Mouse (Mus musculus) forebrain, embryonic 11.5 days (tissue): Measurements from ENCODE around the gene Palld. TPM values are rescaled to one million over a fixed set of nuclear protein-coding genes. Genes with fewer than 3 reads are reported as not detected.

Experiments
- ATAC-seq: fragments of 200-750 bp; cut with Nextera tagmentation; replicated peaks from 2 replicates; pipeline ENCODE4 v1.8.0; 2017; ENCODE audit warnings: moderate TSS enrichment; ENCODE audit not compliant: low FRiP score
- DNase-seq: peaks from one replicate; pipeline ENCODE4 v3.0.0-alpha.2; 2017; ENCODE audit warnings: low spot score
- H3K27ac ChIP-seq: fragments of 300-500 bp; sonication (generic); 2 replicates; pipeline ENCODE4 v1.5.1; 2014; ENCODE audit warnings: low read depth, low read length
- H3K27me3 ChIP-seq: fragments of 300-500 bp; sonication (generic); 2 replicates; pipeline ENCODE4 v1.6.1; 2014; ENCODE audit warnings: mild to moderate bottlenecking, low read length, mixed read lengths; ENCODE audit not compliant: control insufficient read depth, insufficient read depth
- H3K36me3 ChIP-seq: fragments of 300-500 bp; sonication (generic); 2 replicates; pipeline ENCODE4 v1.6.1; 2014; ENCODE audit warnings: mild to moderate bottlenecking, low read length, moderate library complexity, mixed read lengths; ENCODE audit not compliant: control insufficient read depth, insufficient read depth
- H3K4me1 ChIP-seq: fragments of 300-500 bp; sonication (generic); replicated peaks from 2 replicates; pipeline ENCODE4 v1.6.1; 2014; ENCODE audit warnings: low read length, mixed read lengths; ENCODE audit not compliant: control insufficient read depth, insufficient read depth
- H3K4me2 ChIP-seq: fragments of 300-500 bp; sonication (generic); 2 replicates; pipeline ENCODE4 v1.6.1; 2014; ENCODE audit warnings: low read depth, mild to moderate bottlenecking, low read length, moderate library complexity, mixed read lengths; ENCODE audit not compliant: severe bottlenecking
- H3K4me3 ChIP-seq: fragments of 300-500 bp; sonication (generic); 2 replicates; pipeline ENCODE4 v1.5.1; 2014; ENCODE audit warnings: low read depth, low read length
- H3K9ac ChIP-seq: fragments of 300-500 bp; sonication (generic); 2 replicates; pipeline ENCODE4 v1.6.1; 2014; ENCODE audit warnings: low read length
- H3K9me3 ChIP-seq: fragments of 300-500 bp; sonication (generic); 2 replicates; pipeline ENCODE4 v1.6.1; 2016; ENCODE audit warnings: low read length, mixed read lengths; ENCODE audit not compliant: control insufficient read depth
- WGBS: fragments of 180-500 bp; shearing (Covaris S2); extraction: QIAGEN DNeasy Blood & Tissue Kit; methylation state at CpG from one replicate; pipeline ENCODE4 v1.1.7; 2014; 5-methylcytosine and 5-hydroxymethylcytosine counted together
- polyA plus RNA-seq: library from polyadenylated mRNA; unstranded; fragments of >200 nt; fragmentation: Nextera tagmentation; extraction: Ambion mirVana; gene quantifications from 2 replicates; pipeline ENCODE4 v1.2.1, GENCODE M21; 2014

The Palld gene
- polyA plus RNA-seq, 1 experiment from 2014 or later: 56.7 TPM

DNA sequence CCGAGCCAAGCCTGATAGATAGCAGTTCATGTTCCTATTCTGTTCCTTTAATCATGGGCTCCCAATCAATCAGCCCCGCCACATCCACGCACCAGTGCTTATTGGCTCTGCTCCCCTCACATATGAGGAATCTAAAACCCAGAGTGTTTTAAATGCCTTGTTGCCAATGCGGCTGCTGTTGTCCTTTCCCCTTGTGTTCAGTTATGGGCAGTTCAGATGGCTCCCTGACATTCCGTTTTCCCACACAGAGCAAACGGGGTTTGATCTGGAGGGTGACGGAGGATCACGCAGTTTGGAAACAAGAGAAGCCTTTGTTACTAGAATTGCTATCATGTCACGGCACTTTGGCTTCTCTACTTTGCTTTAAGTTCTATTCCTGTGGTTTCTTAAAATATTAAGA is 125.9 kb downstream of the Palld start:
- Histone ChIP-seq H3K9ac (no peak overlapping the region), H3K4me1 (no peaks in the 10 kb centered on the region), H3K27ac (no peak overlapping the region), H3K4me2 (no peak overlapping the region), H3K27me3 (no peaks in the 10 kb centered on the region), H3K4me3 (no peak overlapping the region), H3K36me3 (no peaks in the 10 kb centered on the region), H3K9me3 (no peaks in the 10 kb centered on the region)
- 80% methylated on average over 9 of the region's 9 CpGs for WGBS
- peak; percentile 45 for DNase-seq
- no peak for ATAC-seq

DNA sequence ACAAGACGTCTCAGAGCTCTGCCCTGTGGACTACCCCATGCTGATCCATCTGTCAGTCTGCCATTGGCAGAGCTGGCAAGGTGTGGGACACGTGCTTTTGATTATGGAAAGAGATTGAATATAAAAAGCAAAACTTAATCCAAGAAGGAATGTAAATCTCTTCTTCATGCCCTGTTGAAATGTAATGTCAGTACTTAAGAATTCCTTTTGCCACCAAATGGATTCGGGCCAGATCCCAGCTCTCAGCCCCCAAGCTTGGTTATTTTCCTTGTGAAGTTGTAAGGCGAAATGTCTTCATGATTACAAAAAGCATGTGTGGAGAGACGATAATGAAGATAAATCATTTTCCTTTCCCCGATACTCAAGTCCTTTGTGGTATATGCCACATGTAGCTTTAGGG is 126.6 kb downstream of the Palld start:
- H3K27ac ChIP-seq: no peak overlapping the region
- no peak overlapping the region for H3K4me3 ChIP-seq
- no peaks in the 10 kb centered on the region for H3K27me3 ChIP-seq
- H3K4me1 ChIP-seq: no peaks in the 10 kb centered on the region
- 74% methylated on average over 6 of the region's 6 CpGs for WGBS
- no peak overlapping the region for H3K4me2 ChIP-seq
- H3K36me3 ChIP-seq: no peaks in the 10 kb centered on the region
- H3K9me3 ChIP-seq: no peaks in the 10 kb centered on the region
- DNase-seq (no peak), ATAC-seq (no peak)
- H3K9ac ChIP-seq: no peak overlapping the region

DNA sequence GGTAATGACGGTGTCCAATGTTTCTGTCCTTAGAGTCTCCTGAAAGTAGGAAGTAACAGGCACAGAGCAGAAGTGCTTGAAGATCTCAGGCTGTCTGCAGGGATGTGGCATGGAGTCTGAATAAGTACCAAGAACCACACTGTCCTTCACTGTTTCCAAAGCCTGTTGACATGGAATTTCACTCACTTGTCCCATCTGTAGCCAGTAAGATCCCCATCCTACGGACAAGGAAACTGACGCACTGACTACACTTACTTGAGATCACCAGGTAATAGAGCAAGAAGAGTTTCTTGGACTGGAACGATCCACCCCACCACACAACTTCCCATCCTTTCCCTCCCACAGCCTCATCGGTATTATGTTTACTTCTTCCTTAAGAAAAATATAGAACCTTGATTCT is 128.3 kb downstream of the Palld start:
- no peaks in the 10 kb centered on the region for H3K4me1 ChIP-seq
- no peak for DNase-seq
- H3K9me3 ChIP-seq: no peaks in the 10 kb centered on the region
- no peak for ATAC-seq
- no peaks in the 10 kb centered on the region for H3K36me3 ChIP-seq
- no peaks in the 10 kb centered on the region for H3K27me3 ChIP-seq
- H3K4me2 ChIP-seq: no peak overlapping the region
- no peak overlapping the region for H3K27ac ChIP-seq
- no peak overlapping the region for H3K4me3 ChIP-seq
- no peak overlapping the region for H3K9ac ChIP-seq
- WGBS: 89% methylated on average over 5 of the region's 5 CpGs

DNA sequence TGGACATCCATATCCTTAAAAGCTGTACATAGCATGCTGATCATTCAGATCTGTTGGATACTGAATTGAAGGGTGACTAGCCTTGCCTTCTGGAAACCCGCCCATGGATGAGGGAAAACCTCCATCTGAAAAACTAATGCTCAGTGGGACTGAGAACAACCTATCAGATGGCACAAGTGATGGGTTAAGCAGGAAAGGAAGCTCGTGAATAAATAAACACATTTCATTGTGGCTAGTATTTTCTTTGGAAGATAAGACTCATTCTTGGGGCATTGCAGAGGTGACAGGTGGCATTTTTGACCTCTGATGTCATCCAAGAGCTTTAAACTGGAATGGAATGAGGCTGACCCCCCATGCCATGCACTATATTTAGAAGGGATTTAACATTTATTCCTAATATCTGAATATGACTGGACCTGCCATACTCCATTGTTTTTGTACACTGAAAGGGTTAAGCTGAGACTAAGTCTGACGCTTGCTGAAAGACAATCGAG is 128.8 kb downstream of the Palld start:
- Histone ChIP-seq H3K4me1 (no peaks in the 10 kb centered on the region), H3K4me2 (no peak overlapping the region), H3K27ac (no peak overlapping the region), H3K9ac (no peak overlapping the region), H3K4me3 (no peak overlapping the region), H3K9me3 (no peaks in the 10 kb centered on the region), H3K36me3 (no peaks in the 10 kb centered on the region), H3K27me3 (no peaks in the 10 kb centered on the region)
- DNase-seq: no peak
- 79% methylated on average over 4 of the region's 4 CpGs for WGBS
- no peak for ATAC-seq

DNA sequence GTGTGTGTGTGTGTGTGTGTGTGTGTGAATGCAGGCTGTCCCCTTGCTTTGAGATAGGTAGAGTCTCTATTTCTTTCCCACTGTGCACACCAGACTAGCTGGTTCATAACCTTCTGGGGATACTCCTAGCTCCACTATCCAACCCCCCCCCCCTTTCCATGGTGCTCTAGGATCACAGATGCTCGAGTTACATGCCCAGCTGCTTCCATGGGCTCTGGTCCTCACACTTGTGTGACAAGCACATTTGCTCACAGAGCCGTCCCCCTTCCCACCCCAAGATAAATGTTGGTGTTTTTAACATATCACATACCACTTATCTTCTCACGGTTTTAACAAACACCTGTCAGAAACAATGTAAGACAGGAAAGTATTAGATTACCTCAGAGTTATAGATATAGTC is 131.2 kb downstream of the Palld start:
- 81% methylated on average over 3 of the region's 3 CpGs for WGBS
- Histone ChIP-seq H3K9ac (no peak overlapping the region), H3K4me1 (no peaks in the 10 kb centered on the region)

DNA sequence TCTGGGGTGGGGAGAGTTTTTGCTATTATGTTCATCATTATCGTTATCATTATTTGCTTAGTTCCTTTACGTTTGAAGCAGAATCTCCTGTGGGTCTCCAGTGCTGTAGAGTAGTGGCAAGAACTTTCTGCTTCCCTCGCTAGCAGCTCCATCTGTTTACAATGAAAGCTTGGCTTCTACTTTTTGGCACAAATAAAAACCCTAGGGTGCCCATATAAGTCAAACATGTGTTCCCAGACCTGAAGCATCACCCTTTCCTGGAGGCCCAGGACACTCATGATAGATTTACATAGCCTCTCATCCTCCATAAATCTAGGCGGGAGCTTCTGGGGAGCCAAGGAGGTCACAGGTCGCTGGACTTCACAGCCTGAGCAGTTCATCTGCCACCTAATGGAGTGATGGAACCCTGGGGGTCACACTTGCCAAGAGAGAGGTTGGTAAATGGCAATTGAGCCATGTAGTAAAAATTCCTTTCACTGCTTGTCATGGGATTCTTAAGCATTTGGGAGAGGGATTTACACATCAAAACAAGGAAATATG is 133.1 kb downstream of the Palld start:
- no peaks in the 10 kb centered on the region for H3K36me3 ChIP-seq
- H3K9ac ChIP-seq: no peak overlapping the region
- no peaks in the 10 kb centered on the region for H3K27me3 ChIP-seq
- ATAC-seq (no peak), DNase-seq (no peak)
- H3K4me2 ChIP-seq: no peak overlapping the region
- H3K9me3 ChIP-seq: no peaks in the 10 kb centered on the region
- H3K27ac ChIP-seq: no peak overlapping the region
- no peak overlapping the region for H3K4me3 ChIP-seq
- H3K4me1 ChIP-seq: no peaks in the 10 kb centered on the region
- 79% methylated on average over 5 of the region's 5 CpGs for WGBS

More for the DNA sequence above, 131.2 kb downstream of the Palld start:
- ATAC-seq (no peak), DNase-seq (no peak)
- no peak overlapping the region for H3K27ac ChIP-seq
- H3K4me2 ChIP-seq: no peak overlapping the region
- no peaks in the 10 kb centered on the region for H3K27me3 ChIP-seq
- H3K9me3 ChIP-seq: no peaks in the 10 kb centered on the region
- H3K4me3 ChIP-seq: no peak overlapping the region
- no peaks in the 10 kb centered on the region for H3K36me3 ChIP-seq

DNA sequence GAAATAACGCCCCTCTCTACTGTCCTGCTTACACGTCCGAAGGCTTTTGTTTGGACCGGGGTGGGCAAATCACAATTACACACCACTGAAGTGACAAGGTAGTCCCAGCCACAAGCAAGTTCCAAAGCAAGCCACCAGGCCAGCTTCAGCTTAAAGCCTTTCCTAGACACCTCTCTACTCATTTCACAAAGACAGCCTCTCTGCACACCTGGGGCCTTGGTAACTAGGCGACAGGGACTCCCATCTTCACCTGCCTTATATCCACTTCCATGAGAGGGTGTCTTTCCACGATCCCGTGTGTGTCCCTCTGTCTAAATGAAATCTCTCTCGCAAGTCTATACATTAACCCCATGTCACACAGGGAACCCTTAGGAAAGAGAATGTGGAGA is 142.3 kb downstream of the Palld start:
- H3K4me2 ChIP-seq: peak overlapping the region; percentile 69
- H3K27ac ChIP-seq: peak overlapping the region; percentile 78; the same call in 1 of the 2 replicates
- peak overlapping the region; percentile 63 for H3K4me3 ChIP-seq
- DNase-seq (no peak), ATAC-seq (no peak)
- H3K36me3 ChIP-seq: no peaks in the 10 kb centered on the region
- H3K9ac ChIP-seq: peak overlapping the region; percentile 80
- WGBS: 12% methylated on average over 8 of the region's 8 CpGs
- H3K9me3 ChIP-seq: no peaks in the 10 kb centered on the region
- H3K27me3 ChIP-seq: no peaks in the 10 kb centered on the region
- peaks cover 5% of the 10 kb centered on the region; the same call in 1 of the 2 replicates for H3K4me1 ChIP-seq

DNA sequence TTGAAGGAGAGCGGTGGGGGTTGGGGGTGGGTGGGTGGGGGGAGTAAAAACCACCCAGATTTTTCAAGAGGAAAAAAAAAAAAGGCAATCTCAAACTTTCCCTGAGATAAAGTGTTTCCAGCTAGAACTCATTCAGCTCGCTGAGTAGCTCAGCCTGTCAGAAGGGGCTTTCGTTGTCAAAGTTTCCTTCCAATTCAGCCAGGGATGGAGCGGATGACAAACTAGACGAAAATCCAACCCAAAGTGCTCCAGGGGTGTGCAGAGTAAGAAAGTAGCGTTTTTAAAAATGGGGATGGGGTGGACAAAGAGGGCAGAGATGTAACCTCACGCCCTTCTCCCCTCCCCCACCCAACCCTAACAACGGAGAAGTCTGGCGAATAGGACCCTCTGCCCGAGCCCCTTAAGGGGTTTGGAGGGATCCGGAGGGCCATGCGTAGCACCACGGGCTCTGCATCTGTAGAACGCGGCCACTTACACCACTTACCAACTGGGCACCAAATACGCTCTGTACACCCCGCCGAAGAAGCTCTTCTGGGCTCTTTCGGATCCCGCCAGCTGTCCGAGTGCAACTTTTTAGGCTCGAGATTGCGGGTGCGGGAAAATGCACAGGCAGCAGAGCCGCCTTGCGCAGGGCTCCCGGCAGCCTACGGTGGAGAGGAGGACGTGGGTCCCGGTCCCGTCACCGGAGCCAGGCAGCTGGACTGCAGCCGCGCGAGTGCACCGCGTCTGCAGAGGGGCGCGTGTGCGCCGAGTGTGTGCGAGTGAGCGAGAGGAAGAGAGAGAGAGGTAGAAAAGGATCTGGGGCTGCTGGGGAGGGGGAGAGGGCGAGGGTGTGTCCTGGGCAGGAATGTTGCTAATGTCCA is 142.9 kb downstream of the Palld start:
- Histone ChIP-seq H3K4me1 (peaks cover 5% of the 10 kb centered on the region; the same call in 1 of the 2 replicates), H3K9ac (peak overlapping the region; percentile 80), H3K4me2 (peak overlapping the region; percentile 69), H3K36me3 (no peaks in the 10 kb centered on the region), H3K27me3 (no peaks in the 10 kb centered on the region), H3K4me3 (peak overlapping the region; percentile 63), H3K9me3 (no peaks in the 10 kb centered on the region), H3K27ac (peak overlapping the region; percentile 78)
- ATAC-seq: peak; percentile 90
- peak; percentile 79 for DNase-seq
- WGBS: under 1% methylated on average over 44 of the region's 44 CpGs
